ENCODE assay signal across 8 mouse cellular contexts in the genomic region with DNA sequence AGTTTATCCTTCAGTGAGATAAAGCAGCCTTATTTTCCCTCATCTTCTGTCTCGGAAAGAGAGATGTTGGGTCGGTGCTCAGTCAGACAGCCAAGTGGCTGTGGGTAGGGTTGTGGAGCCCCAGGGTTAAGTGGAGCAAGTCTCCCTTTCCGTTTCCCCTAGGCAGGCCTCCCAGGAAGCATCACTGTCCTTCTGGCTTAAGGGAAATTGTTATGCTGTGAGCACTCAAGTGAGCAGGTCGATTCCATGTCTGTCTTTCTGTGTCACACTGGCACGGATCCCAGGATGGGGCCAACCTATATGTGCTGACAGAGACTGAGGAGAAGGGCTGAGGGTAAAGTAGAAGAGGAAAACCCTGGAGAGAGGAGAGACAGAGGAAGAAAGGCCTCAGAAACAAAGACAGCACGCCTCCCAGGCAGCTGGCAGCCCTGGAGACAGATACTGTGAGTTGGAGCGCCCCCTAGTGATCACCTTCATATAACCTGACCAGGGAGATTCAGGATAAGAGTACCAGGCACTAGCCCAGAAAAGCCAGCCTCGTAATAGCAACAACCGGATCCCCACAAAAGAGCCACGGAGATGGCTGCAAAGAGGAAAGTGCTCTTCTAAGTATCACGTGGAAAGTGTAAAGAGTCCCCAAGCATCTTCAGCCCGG. TPM values are rescaled to one million over a fixed set of nuclear protein-coding genes. Genes with fewer than 3 reads are reported as not detected.
DNase-seq lines count a peak whose midpoint lies in the region; ATAC-seq and TF ChIP-seq lines count a peak whose summit lies in the region.

No protein-coding gene starts in this region.

- WGBS in heart, embryonic 13.5 days = 21% methylated on average over 12 of the region's 12 CpGs
- WGBS in kidney, postnatal 0 days = 20% methylated on average over 12 of the region's 12 CpGs
- 30% methylated on average over 12 of the region's 12 CpGs for WGBS in liver, embryonic 11.5 days
- WGBS in stomach, embryonic 15.5 days = 26% methylated on average over 12 of the region's 12 CpGs

- peak overlapping the region; percentile 73 for H3K27ac ChIP-seq in heart, embryonic 13.5 days (replicated peaks)
- H3K27ac ChIP-seq in kidney, postnatal 0 days = 0 out of 2 replicates have a peak overlapping the region, but pooled peaks have one; percentile 48
- H3K27ac ChIP-seq in liver, embryonic 11.5 days (ENCODE audit: low read depth, low read length) = peak overlapping the region; percentile 32; the same call in 1 of the 2 replicates
- H3K27ac ChIP-seq in stomach, embryonic 15.5 days = peak overlapping the region; percentile 41; the same call in 1 of the 2 replicates

- no peak overlapping the region; the same call in 1 of the 2 replicates for H3K4me2 ChIP-seq in heart, embryonic 13.5 days
- no peak overlapping the region for H3K4me2 ChIP-seq in kidney, postnatal 0 days (ENCODE audit: low read length)
- H3K4me2 ChIP-seq in liver, embryonic 11.5 days = no peak overlapping the region
- H3K4me2 ChIP-seq in stomach, embryonic 15.5 days = no peak overlapping the region

- H3K4me1 ChIP-seq in heart, embryonic 13.5 days = peaks cover 28% of the 10 kb centered on the region
- H3K4me1 ChIP-seq in kidney, postnatal 0 days (replicated peaks; ENCODE audit: insufficient read depth, low read length) = 0 out of 2 replicates have a peak, but pooled peaks cover 6% of the 10 kb centered on the region
- H3K4me1 ChIP-seq in liver, embryonic 11.5 days (replicated peaks; ENCODE audit: control insufficient read depth, insufficient read depth, low read length) = peaks cover 2% of the 10 kb centered on the region; the same call in 1 of the 2 replicates
- peaks cover 13% of the 10 kb centered on the region for H3K4me1 ChIP-seq in stomach, embryonic 15.5 days

- H3K4me3 ChIP-seq in heart, embryonic 13.5 days = no peak overlapping the region
- H3K4me3 ChIP-seq in kidney, postnatal 0 days (replicated peaks; ENCODE audit: low read depth, low read length) = no peak overlapping the region
- H3K4me3 ChIP-seq in liver, embryonic 11.5 days (ENCODE audit: low read depth, low read length) = no peak overlapping the region
- no peak overlapping the region for H3K4me3 ChIP-seq in stomach, embryonic 15.5 days (replicated peaks)

- no peaks in the 10 kb centered on the region for H3K9me3 ChIP-seq in heart, embryonic 13.5 days
- no peaks in the 10 kb centered on the region for H3K9me3 ChIP-seq in kidney, postnatal 0 days (replicated peaks; ENCODE audit: low read length)
- no peaks in the 10 kb centered on the region for H3K9me3 ChIP-seq in liver, embryonic 11.5 days (ENCODE audit: control insufficient read depth, low read length)
- H3K9me3 ChIP-seq in stomach, embryonic 15.5 days = no peaks in the 10 kb centered on the region

- H3K27me3 ChIP-seq in heart, embryonic 13.5 days (replicated peaks) = no peaks in the 10 kb centered on the region
- no peaks in the 10 kb centered on the region for H3K27me3 ChIP-seq in kidney, postnatal 0 days (ENCODE audit: insufficient read depth, low read length)
- no peaks in the 10 kb centered on the region for H3K27me3 ChIP-seq in liver, embryonic 11.5 days (replicated peaks; ENCODE audit: control insufficient read depth, insufficient read depth, low read length)
- H3K27me3 ChIP-seq in stomach, embryonic 15.5 days (replicated peaks) = no peaks in the 10 kb centered on the region

- DNase-seq in CD4-positive helper T cell, adult 2 months (ENCODE audit: low read depth, low spot score) = peak; percentile 29
- peak; percentile 49 for DNase-seq in c-Kit-negative CD71-positive TER-119-positive erythroid progenitor cells, embryonic 14.5 days (ENCODE audit: low read depth, low spot score)
- peak; percentile 23 for DNase-seq in fibroblast of lung, adult 2 months (ENCODE audit: low read depth)
- DNase-seq in kidney, postnatal 0 days (ENCODE audit: low spot score) = peak; percentile 96
- DNase-seq in liver, embryonic 11.5 days (ENCODE audit: low spot score) = peak; percentile 83
- peak; percentile 93 for DNase-seq in neural tube, embryonic 10.5 days (ENCODE audit: extremely low spot score, low spot score)

- H3K36me3 ChIP-seq in heart, embryonic 13.5 days = no peaks in the 10 kb centered on the region
- no peaks in the 10 kb centered on the region for H3K36me3 ChIP-seq in kidney, postnatal 0 days (ENCODE audit: insufficient read depth, low read length)
- no peaks in the 10 kb centered on the region for H3K36me3 ChIP-seq in liver, embryonic 11.5 days (ENCODE audit: control insufficient read depth, insufficient read depth, low read length)
- no peaks in the 10 kb centered on the region for H3K36me3 ChIP-seq in stomach, embryonic 15.5 days

- peak; percentile 88 for TF ChIP-seq CTCF in kidney, postnatal 0 days (IDR thresholded peaks at IDR 0.05; ENCODE audit: low read depth)

- H3K9ac ChIP-seq in heart, embryonic 13.5 days = peak overlapping the region; percentile 70
- peak overlapping the region; percentile 28; the same call in 1 of the 2 replicates for H3K9ac ChIP-seq in kidney, postnatal 0 days (ENCODE audit: low read depth, low read length)
- H3K9ac ChIP-seq in liver, embryonic 11.5 days (ENCODE audit: low read depth, low read length) = no peak overlapping the region
- H3K9ac ChIP-seq in stomach, embryonic 15.5 days = no peak overlapping the region

- no peak for ATAC-seq in heart, embryonic 13.5 days (ENCODE audit: extremely low read depth, insufficient number of reproducible peaks, low FRiP score, low TSS enrichment)
- ATAC-seq in kidney, postnatal 0 days (replicated peaks; ENCODE audit: low FRiP score, low read depth) = peak; percentile 80
- peak; percentile 66 for ATAC-seq in liver, embryonic 11.5 days (replicated peaks; ENCODE audit: low FRiP score)
- peak; percentile 38; the same call in 1 of the 2 replicates for ATAC-seq in stomach, embryonic 15.5 days (ENCODE audit: insufficient read depth, low FRiP score, low read depth)

RNA-seq across cellular contexts. Expression of a gene that starts 11.6 kb away (rescaled TPM):
- polyA plus RNA-seq in heart, embryonic 13.5 days (2015; fragmentation: Nextera tagmentation; extraction: Ambion mirVana) = not detected in 2 replicates
- polyA plus RNA-seq in kidney, postnatal 0 days (2015; fragmentation: Nextera tagmentation; extraction: Ambion mirVana) = 0.36 TPM in 1 of 2 replicates, not detected in the other
- polyA plus RNA-seq in liver, embryonic 11.5 days (2014; fragmentation: Nextera tagmentation; extraction: Ambion mirVana) = not detected in 2 replicates
- polyA plus RNA-seq in stomach, embryonic 15.5 days (2015; fragmentation: Nextera tagmentation; extraction: Ambion mirVana) = 0.84 and 11.2 TPM in 2 replicates

RNA-seq across cellular contexts. Expression of a gene that starts 26.1 kb away (rescaled TPM):
- 4.7 and 5.0 TPM in 2 replicates for polyA plus RNA-seq in heart, embryonic 13.5 days (2015; fragmentation: Nextera tagmentation; extraction: Ambion mirVana)
- 3.8 and 4.6 TPM in 2 replicates for polyA plus RNA-seq in kidney, postnatal 0 days (2015; fragmentation: Nextera tagmentation; extraction: Ambion mirVana)
- 2.1 and 2.7 TPM in 2 replicates for polyA plus RNA-seq in liver, embryonic 11.5 days (2014; fragmentation: Nextera tagmentation; extraction: Ambion mirVana)
- polyA plus RNA-seq in stomach, embryonic 15.5 days (2015; fragmentation: Nextera tagmentation; extraction: Ambion mirVana) = 3.5 and 3.8 TPM in 2 replicates

Comparison
In these comparisons a context has a peak if more than half of its experiments do, and no peak if none do; other contexts are left out.
1. DNase-seq: peak in every context shown above with its lines; median percentile 96 in kidney, postnatal 0 days; 93 in neural tube, embryonic 10.5 days; 83 in liver, embryonic 11.5 days; 49 in c-Kit-negative CD71-positive TER-119-positive erythroid progenitor cells, embryonic 14.5 days; 29 in CD4-positive helper T cell, adult 2 months; 23 in fibroblast of lung, adult 2 months.
2. H3K9ac ChIP-seq: peak in heart, embryonic 13.5 days (single experiment) and kidney, postnatal 0 days (single experiment); none in liver, embryonic 11.5 days (single experiment) and stomach, embryonic 15.5 days (single experiment).
3. Peak in every context shown above with its lines, with median percentiles within 50 percentile points of each other: H3K27ac ChIP-seq.